10 mouse cellular contexts compared by ENCODE assay signal in genomic region chr2:140669786-140670185, GRCm38 (mm10). TPM values are rescaled to one million over a fixed set of nuclear protein-coding genes. Genes with fewer than 3 reads are reported as not detected.
A peak's percentile ranks its signal among the peaks of the same experiment; 100 is the strongest.
DNase-seq lines count a peak whose midpoint lies in the region; ATAC-seq lines count a peak whose summit lies in the region.
"Had no signal": no experiment of that assay in that cellular context is flagged by ENCODE, and none has a peak within 500 bp of the region (broad histone marks: within the 10 kb centered on the region; RNA-seq: fewer than 3 reads in every experiment).

No protein-coding gene starts in this region.

- no peaks in the 10 kb centered on the region for H3K9me3 ChIP-seq in heart, embryonic 15.5 days (replicated peaks)
- no peaks in the 10 kb centered on the region for H3K9me3 ChIP-seq in embryonic facial prominence, embryonic 13.5 days
- no peaks in the 10 kb centered on the region for H3K9me3 ChIP-seq in hindbrain, embryonic 14.5 days (ENCODE audit: control insufficient read depth, low read length)
- no peaks in the 10 kb centered on the region for H3K9me3 ChIP-seq in midbrain, embryonic 16.5 days (replicated peaks; ENCODE audit: control insufficient read depth, low read length, poor library complexity, severe bottlenecking)

- peak overlapping the region; percentile 61 for H3K4me2 ChIP-seq in heart, embryonic 15.5 days
- peak overlapping the region; percentile 66 for H3K4me2 ChIP-seq in embryonic facial prominence, embryonic 13.5 days
- peak overlapping the region; percentile 70 for H3K4me2 ChIP-seq in hindbrain, embryonic 14.5 days (replicated peaks)
- peak overlapping the region; percentile 58 for H3K4me2 ChIP-seq in midbrain, embryonic 16.5 days (ENCODE audit: low read length)

- no peak overlapping the region for H3K27ac ChIP-seq in heart, embryonic 15.5 days
- no peak overlapping the region for H3K27ac ChIP-seq in embryonic facial prominence, embryonic 13.5 days
- H3K27ac ChIP-seq in hindbrain, embryonic 14.5 days: peak overlapping the region; percentile 88
- peak overlapping the region; percentile 70; the same call in 1 of the 2 replicates for H3K27ac ChIP-seq in midbrain, embryonic 16.5 days (ENCODE audit: low read length)
- H3K27ac ChIP-seq: liver, embryonic 14.5 days had no signal

- no peaks in the 10 kb centered on the region for H3K36me3 ChIP-seq in heart, embryonic 15.5 days
- no peaks in the 10 kb centered on the region for H3K36me3 ChIP-seq in embryonic facial prominence, embryonic 13.5 days
- no peaks in the 10 kb centered on the region for H3K36me3 ChIP-seq in hindbrain, embryonic 14.5 days (replicated peaks; ENCODE audit: control insufficient read depth, insufficient read depth)
- H3K36me3 ChIP-seq in midbrain, embryonic 16.5 days (ENCODE audit: control insufficient read depth, insufficient read depth, low read length): no peaks in the 10 kb centered on the region

- 47% methylated on average over 2 of the region's 2 CpGs for WGBS in heart, embryonic 15.5 days
- 14% methylated on average over 2 of the region's 2 CpGs for WGBS in embryonic facial prominence, embryonic 13.5 days
- WGBS in hindbrain, embryonic 14.5 days: 21% methylated on average over 2 of the region's 2 CpGs
- WGBS in midbrain, embryonic 16.5 days: 14% methylated on average over 2 of the region's 2 CpGs

- H3K4me3 ChIP-seq in heart, embryonic 15.5 days: peak overlapping the region; percentile 52
- H3K4me3 ChIP-seq in embryonic facial prominence, embryonic 13.5 days: peak overlapping the region; percentile 71
- peak overlapping the region; percentile 54 for H3K4me3 ChIP-seq in hindbrain, embryonic 14.5 days (replicated peaks; ENCODE audit: low read length)
- H3K4me3 ChIP-seq in midbrain, embryonic 16.5 days (ENCODE audit: low read depth, low read length): peak overlapping the region; percentile 45

- peaks cover 6% of the 10 kb centered on the region; the same call in 1 of the 2 replicates for H3K4me1 ChIP-seq in heart, embryonic 15.5 days (replicated peaks)
- peaks cover 24% of the 10 kb centered on the region for H3K4me1 ChIP-seq in embryonic facial prominence, embryonic 13.5 days
- peaks cover 22% of the 10 kb centered on the region for H3K4me1 ChIP-seq in hindbrain, embryonic 14.5 days (replicated peaks; ENCODE audit: control insufficient read depth, insufficient read depth, low read length)
- peaks cover 29% of the 10 kb centered on the region for H3K4me1 ChIP-seq in midbrain, embryonic 16.5 days (ENCODE audit: control insufficient read depth, insufficient read depth, low read length)

- no peaks in the 10 kb centered on the region; the same call in 1 of the 2 replicates for H3K27me3 ChIP-seq in heart, embryonic 15.5 days
- H3K27me3 ChIP-seq in embryonic facial prominence, embryonic 13.5 days: no peaks in the 10 kb centered on the region
- no peaks in the 10 kb centered on the region; the same call in 1 of the 2 replicates for H3K27me3 ChIP-seq in hindbrain, embryonic 14.5 days (ENCODE audit: control insufficient read depth, insufficient read depth, low read length)
- H3K27me3 ChIP-seq in midbrain, embryonic 16.5 days (ENCODE audit: control insufficient read depth, insufficient read depth, low read depth, low read length): no peaks in the 10 kb centered on the region
- H3K27me3 ChIP-seq: CH12.LX had no signal

- no peak overlapping the region for H3K9ac ChIP-seq in heart, embryonic 15.5 days
- peak overlapping the region; percentile 67 for H3K9ac ChIP-seq in embryonic facial prominence, embryonic 13.5 days
- peak overlapping the region; percentile 81 for H3K9ac ChIP-seq in hindbrain, embryonic 14.5 days
- H3K9ac ChIP-seq in midbrain, embryonic 16.5 days (ENCODE audit: low read depth, low read length): peak overlapping the region; percentile 67
- H3K9ac ChIP-seq: liver, embryonic 14.5 days had no signal

- no peak for ATAC-seq in heart, embryonic 15.5 days (replicated peaks; ENCODE audit: insufficient number of reproducible peaks, insufficient read depth, low FRiP score, low read depth)
- no peak for ATAC-seq in embryonic facial prominence, embryonic 13.5 days (ENCODE audit: insufficient number of reproducible peaks, insufficient read depth, low FRiP score, low TSS enrichment, low read depth)
- no peak for ATAC-seq in hindbrain, embryonic 14.5 days (ENCODE audit: low FRiP score)
- no peak for ATAC-seq in midbrain, embryonic 16.5 days

- DNase-seq in heart, adult 18-20 months: no peak
- DNase-seq in hindbrain, embryonic 14.5 days (ENCODE audit: low spot score): no peak
- DNase-seq in urinary bladder, postnatal 14 days (ENCODE audit: low spot score): no peak
- DNase-seq in testis, postnatal 14 days (ENCODE audit: low spot score): no peak
- DNase-seq in right cerebral cortex, adult 2 months (ENCODE audit: low spot score in 2 of 2): no peak

RNA-seq across cellular contexts. Expression of gene Flrt3, which starts 1.5 kb away (rescaled TPM):
- polyA plus RNA-seq in heart, embryonic 15.5 days (2015; fragmentation: Nextera tagmentation; extraction: Ambion mirVana): 13.6 and 13.9 TPM in 2 replicates
- total RNA-seq in heart, adult 18-20 months (2021): under 1 TPM; 0.07 to 0.59 TPM
- polyA plus RNA-seq in embryonic facial prominence, embryonic 13.5 days (2015; fragmentation: Nextera tagmentation; extraction: Ambion mirVana): 76.2 and 82.9 TPM in 2 replicates
- polyA plus RNA-seq in hindbrain, embryonic 14.5 days (2014; fragmentation: Nextera tagmentation; extraction: Ambion mirVana): 41.3 and 46.4 TPM in 2 replicates
- 37.8 and 46.7 TPM in 2 replicates for polyA plus RNA-seq in midbrain, embryonic 16.5 days (2015; fragmentation: Nextera tagmentation; extraction: Ambion mirVana)
- total RNA-seq: CH12.LX had no signal

Comparison
In these comparisons a context has a peak if more than half of its experiments do, and no peak if none do; other contexts are left out.
1. H3K27ac ChIP-seq: peak in hindbrain, embryonic 14.5 days (single experiment) and midbrain, embryonic 16.5 days (single experiment); none in heart, embryonic 15.5 days (single experiment) and embryonic facial prominence, embryonic 13.5 days (single experiment).
2. Peak in every context shown above with its lines, with median percentiles within 50 percentile points of each other: H3K4me2 ChIP-seq and H3K4me3 ChIP-seq.